Comparison of ENCODE assay signal across 28 mouse cellular contexts in genomic region chr11:82053849-82054248, GRCm38 (mm10). TPM values are rescaled to one million over a fixed set of nuclear protein-coding genes. Genes with fewer than 3 reads are reported as not detected.
DNase-seq lines count a peak whose midpoint lies in the region; ATAC-seq and TF ChIP-seq lines count a peak whose summit lies in the region.
"Had no signal": no experiment of that assay in that cellular context is flagged by ENCODE, and none has a peak within 500 bp of the region (broad histone marks: within the 10 kb centered on the region; RNA-seq: fewer than 3 reads in every experiment).

No protein-coding gene starts in this region.

- no peak for ATAC-seq in kidney, embryonic 15.5 days (replicated peaks; ENCODE audit: low FRiP score)
- ATAC-seq in stomach, embryonic 15.5 days (ENCODE audit: insufficient read depth, low FRiP score, low read depth), result no peak
- ATAC-seq in stomach, postnatal 0 days (ENCODE audit: low FRiP score, low TSS enrichment), result no peak
- ATAC-seq: activated CD4-positive, CD25-positive, alpha-beta regulatory T cell, adult 4 months; CD4-positive, CD25-positive, alpha-beta regulatory T cell, adult 4 months; forebrain, embryonic 13.5 days; forebrain, embryonic 15.5 days; Patski had no signal

- no peak for TF ChIP-seq CTCF in stomach, postnatal 0 days (IDR thresholded peaks at IDR 0.05; ENCODE audit: low read depth)

- peak; percentile 93 for DNase-seq in heart, adult 11 months
- no peak for DNase-seq in heart, adult 18-20 months
- peak; percentile 39 for DNase-seq in kidney, postnatal 10 days
- DNase-seq in stomach, postnatal 0 days (ENCODE audit: low spot score), result no peak
- DNase-seq: adrenal gland, adult 8-10 months; adrenal gland, postnatal 14 days; adrenal gland, postnatal 36 days; B cell, adult 2 months; cerebellum, adult 11-12 months; cerebellum, adult 2 months; cerebellum, adult 9-10 months; cerebellum, postnatal 10 days; cerebellum, postnatal 25 days had no signal

- no peaks in the 10 kb centered on the region for H3K9me3 ChIP-seq in kidney, embryonic 15.5 days (replicated peaks)
- H3K9me3 ChIP-seq in stomach, embryonic 15.5 days, result no peaks in the 10 kb centered on the region
- no peaks in the 10 kb centered on the region for H3K9me3 ChIP-seq in stomach, postnatal 0 days (ENCODE audit: control insufficient read depth, low read length)
- H3K9me3 ChIP-seq: embryonic facial prominence, embryonic 10.5 days; embryonic facial prominence, embryonic 12.5 days; forebrain, embryonic 13.5 days; forebrain, embryonic 15.5 days had no signal

- no peak overlapping the region for H3K27ac ChIP-seq in kidney, embryonic 15.5 days
- peak overlapping the region; percentile 13; the same call in 1 of the 2 replicates for H3K27ac ChIP-seq in stomach, embryonic 15.5 days
- H3K27ac ChIP-seq in stomach, postnatal 0 days (replicated peaks), result no peak overlapping the region
- H3K27ac ChIP-seq: embryonic facial prominence, embryonic 10.5 days; embryonic facial prominence, embryonic 12.5 days; forebrain, embryonic 13.5 days; forebrain, embryonic 15.5 days had no signal

- no peak overlapping the region for H3K4me2 ChIP-seq in kidney, embryonic 15.5 days
- no peak overlapping the region for H3K4me2 ChIP-seq in stomach, embryonic 15.5 days
- H3K4me2 ChIP-seq in stomach, postnatal 0 days (replicated peaks; ENCODE audit: low read depth), result no peak overlapping the region
- H3K4me2 ChIP-seq: embryonic facial prominence, embryonic 12.5 days; forebrain, embryonic 13.5 days; forebrain, embryonic 15.5 days had no signal

- no peak overlapping the region for H3K4me3 ChIP-seq in kidney, embryonic 15.5 days (replicated peaks)
- H3K4me3 ChIP-seq in stomach, embryonic 15.5 days (replicated peaks), result no peak overlapping the region
- no peak overlapping the region for H3K4me3 ChIP-seq in stomach, postnatal 0 days (ENCODE audit: low read depth, low read length)
- H3K4me3 ChIP-seq: embryonic facial prominence, embryonic 10.5 days; embryonic facial prominence, embryonic 12.5 days; forebrain, embryonic 13.5 days; forebrain, embryonic 15.5 days had no signal

- no peaks in the 10 kb centered on the region for H3K27me3 ChIP-seq in kidney, embryonic 15.5 days
- H3K27me3 ChIP-seq in stomach, embryonic 15.5 days (replicated peaks), result no peaks in the 10 kb centered on the region
- no peaks in the 10 kb centered on the region for H3K27me3 ChIP-seq in stomach, postnatal 0 days (ENCODE audit: control insufficient read depth, insufficient read depth, low read length)
- H3K27me3 ChIP-seq: embryonic facial prominence, embryonic 12.5 days; forebrain, embryonic 13.5 days; forebrain, embryonic 15.5 days had no signal

- TF ChIP-seq EP300 in stomach, postnatal 0 days (optimal IDR thresholded peaks at IDR 0.05), result no peak

- WGBS in kidney, embryonic 15.5 days, result 75% methylated on average over 7 of the region's 7 CpGs
- 81% methylated on average over 7 of the region's 7 CpGs for WGBS in stomach, embryonic 15.5 days
- 79% methylated on average over 7 of the region's 7 CpGs for WGBS in stomach, postnatal 0 days

- no peaks in the 10 kb centered on the region for H3K4me1 ChIP-seq in kidney, embryonic 15.5 days
- H3K4me1 ChIP-seq in stomach, embryonic 15.5 days, result no peaks in the 10 kb centered on the region
- no peaks in the 10 kb centered on the region for H3K4me1 ChIP-seq in stomach, postnatal 0 days (replicated peaks; ENCODE audit: control insufficient read depth, insufficient read depth)
- H3K4me1 ChIP-seq: embryonic facial prominence, embryonic 12.5 days; forebrain, embryonic 13.5 days; forebrain, embryonic 15.5 days had no signal

- H3K9ac ChIP-seq in kidney, embryonic 15.5 days, result no peak overlapping the region
- no peak overlapping the region for H3K9ac ChIP-seq in stomach, embryonic 15.5 days
- no peak overlapping the region for H3K9ac ChIP-seq in stomach, postnatal 0 days (ENCODE audit: low read length)
- H3K9ac ChIP-seq: embryonic facial prominence, embryonic 12.5 days; forebrain, embryonic 13.5 days; forebrain, embryonic 15.5 days had no signal

- no peaks in the 10 kb centered on the region for H3K36me3 ChIP-seq in kidney, embryonic 15.5 days
- H3K36me3 ChIP-seq in stomach, embryonic 15.5 days, result no peaks in the 10 kb centered on the region
- no peaks in the 10 kb centered on the region for H3K36me3 ChIP-seq in stomach, postnatal 0 days (ENCODE audit: control insufficient read depth, insufficient read depth, low read length)
- H3K36me3 ChIP-seq: embryonic facial prominence, embryonic 10.5 days; embryonic facial prominence, embryonic 12.5 days; forebrain, embryonic 15.5 days; G1E had no signal

RNA-seq across cellular contexts. Expression of gene Ccl11, which starts 3.8 kb away (rescaled TPM):
- total RNA-seq in heart, adult 18-20 months (2021), result 1 to 10 TPM; 3.8 to 4.1 TPM
- polyA plus RNA-seq in kidney, embryonic 15.5 days (2015; fragmentation: Nextera tagmentation; extraction: Ambion mirVana), result 11.9 and 12.4 TPM in 2 replicates
- 97.3 and 101 TPM in 2 replicates for polyA plus RNA-seq in stomach, embryonic 15.5 days (2015; fragmentation: Nextera tagmentation; extraction: Ambion mirVana)
- polyA plus RNA-seq in stomach, postnatal 0 days (2015; fragmentation: Nextera tagmentation; extraction: Ambion mirVana), result 16.5 and 16.7 TPM in 2 replicates
- total RNA-seq: CH12.LX, G1E had no signal
- polyA plus RNA-seq: activated CD4-positive, CD25-positive, alpha-beta regulatory T cell, adult 4 months; CD4-positive, CD25-positive, alpha-beta regulatory T cell, adult 4 months; cortical plate, adult 2 months; embryonic facial prominence, embryonic 10.5 days; forebrain, embryonic 11.5 days; forebrain, embryonic 13.5 days; forebrain, embryonic 15.5 days; G1E; Patski had no signal

RNA-seq across cellular contexts. Expression of gene Ccl7, which starts 8.3 kb away (rescaled TPM):
- under 1 TPM in 1 of 2 experiments, not detected in 1; 0.45 TPM for total RNA-seq in heart, adult 18-20 months (2021)
- polyA plus RNA-seq in kidney, embryonic 15.5 days (2015; fragmentation: Nextera tagmentation; extraction: Ambion mirVana), result 0.93 TPM in 2 replicates
- polyA plus RNA-seq in stomach, embryonic 15.5 days (2015; fragmentation: Nextera tagmentation; extraction: Ambion mirVana), result 2.0 and 2.4 TPM in 2 replicates
- 2.7 and 2.9 TPM in 2 replicates for polyA plus RNA-seq in stomach, postnatal 0 days (2015; fragmentation: Nextera tagmentation; extraction: Ambion mirVana)
- total RNA-seq: adrenal gland, postnatal 14 days; CH12.LX; G1E had no signal
- polyA plus RNA-seq: activated CD4-positive, CD25-positive, alpha-beta regulatory T cell, adult 4 months; CD4-positive, CD25-positive, alpha-beta regulatory T cell, adult 4 months; cerebellum, adult 2 months; embryonic facial prominence, embryonic 10.5 days; forebrain, embryonic 13.5 days; G1E had no signal

RNA-seq across cellular contexts. Expression of gene Gm17268, which starts 15.5 kb away (rescaled TPM):
- total RNA-seq in heart, adult 18-20 months (2021), result not detected
- polyA plus RNA-seq in kidney, embryonic 15.5 days (2015; fragmentation: Nextera tagmentation; extraction: Ambion mirVana), result not detected in 2 replicates
- polyA plus RNA-seq in stomach, embryonic 15.5 days (2015; fragmentation: Nextera tagmentation; extraction: Ambion mirVana), result not detected in 2 replicates
- polyA plus RNA-seq in stomach, postnatal 0 days (2015; fragmentation: Nextera tagmentation; extraction: Ambion mirVana), result not detected in 2 replicates
- total RNA-seq: adrenal gland, adult 18-20 months; adrenal gland, adult 8-10 months; adrenal gland, postnatal 14 days; adrenal gland, postnatal 36 days; CH12.LX; G1E had no signal
- polyA plus RNA-seq: activated CD4-positive, CD25-positive, alpha-beta regulatory T cell, adult 4 months; CD4-positive, CD25-positive, alpha-beta regulatory T cell, adult 4 months; cerebellum, adult 2 months; cortical plate, adult 2 months; embryonic facial prominence, embryonic 10.5 days; embryonic facial prominence, embryonic 12.5 days; embryonic facial prominence, embryonic 14.5 days; forebrain, embryonic 11.5 days; forebrain, embryonic 13.5 days; forebrain, embryonic 15.5 days; G1E; Patski had no signal

RNA-seq across cellular contexts. Expression of gene Ccl2, which starts 18.5 kb away (rescaled TPM):
- 1 to 10 TPM in 1 of 2 experiments, under 1 TPM in 1; 0.49 to 1.1 TPM for total RNA-seq in heart, adult 18-20 months (2021)
- 1.6 TPM in 2 replicates for polyA plus RNA-seq in kidney, embryonic 15.5 days (2015; fragmentation: Nextera tagmentation; extraction: Ambion mirVana)
- polyA plus RNA-seq in stomach, embryonic 15.5 days (2015; fragmentation: Nextera tagmentation; extraction: Ambion mirVana), result 5.8 and 7.6 TPM in 2 replicates
- 3.2 and 3.3 TPM in 2 replicates for polyA plus RNA-seq in stomach, postnatal 0 days (2015; fragmentation: Nextera tagmentation; extraction: Ambion mirVana)
- total RNA-seq: G1E had no signal
- polyA plus RNA-seq: activated CD4-positive, CD25-positive, alpha-beta regulatory T cell, adult 4 months; CD4-positive, CD25-positive, alpha-beta regulatory T cell, adult 4 months; cerebellum, adult 2 months; G1E had no signal

RNA-seq across cellular contexts. Expression of gene Ccl12, which starts 47.8 kb away (rescaled TPM):
- total RNA-seq in heart, adult 18-20 months (2021), result under 1 TPM in 1 of 2 experiments, not detected in 1; 0.84 TPM
- polyA plus RNA-seq in kidney, embryonic 15.5 days (2015; fragmentation: Nextera tagmentation; extraction: Ambion mirVana), result 2.4 and 2.8 TPM in 2 replicates
- 3.0 and 3.8 TPM in 2 replicates for polyA plus RNA-seq in stomach, embryonic 15.5 days (2015; fragmentation: Nextera tagmentation; extraction: Ambion mirVana)
- polyA plus RNA-seq in stomach, postnatal 0 days (2015; fragmentation: Nextera tagmentation; extraction: Ambion mirVana), result 7.3 and 15.5 TPM in 2 replicates
- total RNA-seq: adrenal gland, adult 18-20 months; adrenal gland, postnatal 14 days; adrenal gland, postnatal 36 days; CH12.LX; G1E had no signal
- polyA plus RNA-seq: activated CD4-positive, CD25-positive, alpha-beta regulatory T cell, adult 4 months; CD4-positive, CD25-positive, alpha-beta regulatory T cell, adult 4 months; G1E; Patski had no signal

Comparison
In these comparisons a context has a peak if more than half of its experiments do, and no peak if none do; other contexts are left out.
1. DNase-seq: peak in heart, adult 11 months (single experiment) and kidney, postnatal 10 days (single experiment); none in heart, adult 18-20 months (0 of 2) and stomach, postnatal 0 days (single experiment).